Mouse (Mus musculus): ENCODE measurements at regions not wholly inside any gene's neighbourhood (a gene's known extent, or its start where the extent isn't known, plus 50 kb on each side); places are given as distances from the start of the nearest gene placed in this dataset.

- dilution Hi-C loops (cut with MboI; ENCODE audit: extremely low pct_ligation_motif_present, extremely low pct_unique_long_range_greater_than_20kb, low sequenced_read_pairs) (no loop called here), in situ Hi-C loops (cut with MboI; ENCODE audit: low pct_ligation_motif_present, low pct_unique_long_range_greater_than_20kb, low sequenced_read_pairs) (no loop called here)
- no peak overlapping the region for H3K4me2 ChIP-seq (ENCODE audit: insufficient read depth, low read depth, poor library complexity, severe bottlenecking)
- no peak for DNase-seq (ENCODE audit: extremely low read depth)
- no peaks in the 10 kb centered on the region for H3K79me2 ChIP-seq (replicated peaks; ENCODE audit: control insufficient read depth, extremely low read depth, insufficient read depth, poor library complexity, severe bottlenecking)
- H3K9me3 ChIP-seq (replicated peaks; ENCODE audit: low read length) = no peaks in the 10 kb centered on the region
- H3K9ac ChIP-seq (ENCODE audit: insufficient read depth, low read depth) = no peak overlapping the region
- H3K4me1 ChIP-seq (ENCODE audit: control insufficient read depth in 1 of 2, insufficient read depth in 2 of 2) = no peaks in the 10 kb centered on the region
- no peak for TF ChIP-seq POLR2A (IDR thresholded peaks at IDR 0.05; ENCODE audit: low read depth, low read length)
- no peak for TF ChIP-seq USF2 (conservative IDR thresholded peaks at IDR 0.05; ENCODE audit: low read depth, low read length)
- TF ChIP-seq EP300 (IDR thresholded peaks at IDR 0.05; ENCODE audit: low read length) = no peak
- TF ChIP-seq JUN (IDR thresholded peaks at IDR 0.05; ENCODE audit: insufficient read depth, low read depth, low read length) = no peak
- no peak for TF ChIP-seq CHD1 (IDR thresholded peaks at IDR 0.05; ENCODE audit: low read depth, low read length)
- no peak for TF ChIP-seq RCOR1 (conservative IDR thresholded peaks at IDR 0.05; ENCODE audit: low read depth, low read length)
- no peak for TF ChIP-seq CTCF (conservative IDR thresholded peaks at IDR 0.05 in 1 of 2, IDR thresholded peaks at IDR 0.05 in 1 of 2; ENCODE audit: low read depth in 2 of 2, low read length in 2 of 2)
- TF ChIP-seq JUND (conservative IDR thresholded peaks at IDR 0.05; ENCODE audit: low read depth, low read length) = no peak
- H3K27ac ChIP-seq (ENCODE audit: insufficient read depth, low read depth) = no peak overlapping the region
- H3K4me3 ChIP-seq (replicated peaks in 1 of 3; ENCODE audit: low read depth in 2 of 3, low read length in 2 of 3, poor library complexity in 1 of 3) = no peak overlapping the region
- no peaks in the 10 kb centered on the region for H3K36me3 ChIP-seq (replicated peaks in 1 of 2; ENCODE audit: control insufficient read depth in 1 of 2, insufficient read depth in 1 of 2, low read length in 1 of 2)
- H3K27me3 ChIP-seq (replicated peaks) = no peaks in the 10 kb centered on the region
Measured at GRCm38 (mm10) chr16:51386456-51386855, 644.6 kb upstream of the Cblb start.

- H3K9ac ChIP-seq (ENCODE audit: insufficient read depth, low read depth) = no peak overlapping the region
- H3K4me1 ChIP-seq (ENCODE audit: control insufficient read depth in 1 of 2, insufficient read depth in 2 of 2) = no peaks in the 10 kb centered on the region
- dilution Hi-C loops (cut with MboI; ENCODE audit: extremely low pct_ligation_motif_present, extremely low pct_unique_long_range_greater_than_20kb, low sequenced_read_pairs) (no loop called here), in situ Hi-C loops (cut with MboI; ENCODE audit: low pct_ligation_motif_present, low pct_unique_long_range_greater_than_20kb, low sequenced_read_pairs) (no loop called here)
- no peak for DNase-seq (ENCODE audit: extremely low read depth)
- no peak overlapping the region for H3K4me2 ChIP-seq (ENCODE audit: insufficient read depth, low read depth, poor library complexity, severe bottlenecking)
- no peaks in the 10 kb centered on the region for H3K36me3 ChIP-seq (replicated peaks in 1 of 2; ENCODE audit: control insufficient read depth in 1 of 2, insufficient read depth in 1 of 2, low read length in 1 of 2)
- no peak for TF ChIP-seq ZKSCAN1 (IDR thresholded peaks at IDR 0.05; ENCODE audit: borderline replicate concordance, low read depth, low read length)
- TF ChIP-seq MAFK (IDR thresholded peaks at IDR 0.05; ENCODE audit: insufficient replicate concordance, low read length) = no peak
- TF ChIP-seq ZNF384 (IDR thresholded peaks at IDR 0.05; ENCODE audit: low read depth, low read length) = no peak
- no peak for TF ChIP-seq TCF12 (IDR thresholded peaks at IDR 0.05; ENCODE audit: low read depth, low read length)
- TF ChIP-seq TBP (conservative IDR thresholded peaks at IDR 0.05; ENCODE audit: low read depth, low read length) = no peak
- TF ChIP-seq GABPA (IDR thresholded peaks at IDR 0.05; ENCODE audit: insufficient replicate concordance, low read depth, low read length) = no peak
- TF ChIP-seq UBTF (IDR thresholded peaks at IDR 0.05; ENCODE audit: low read depth, low read length) = no peak
- TF ChIP-seq MXI1 (IDR thresholded peaks at IDR 0.05; ENCODE audit: low read depth, low read length) = no peak
- H3K9me3 ChIP-seq (replicated peaks; ENCODE audit: low read length) = no peaks in the 10 kb centered on the region
- H3K27me3 ChIP-seq (replicated peaks) = no peaks in the 10 kb centered on the region
- H3K27ac ChIP-seq (ENCODE audit: insufficient read depth, low read depth) = no peak overlapping the region
- H3K79me2 ChIP-seq (replicated peaks; ENCODE audit: control insufficient read depth, extremely low read depth, insufficient read depth, poor library complexity, severe bottlenecking) = no peaks in the 10 kb centered on the region
- H3K4me3 ChIP-seq (replicated peaks in 1 of 3; ENCODE audit: low read depth in 2 of 3, low read length in 2 of 3, poor library complexity in 1 of 3) = no peak overlapping the region
Measured at GRCm38 (mm10) chr16:51387498-51387897, 643.5 kb upstream of the Cblb start.

- Histone ChIP-seq H3K79me2 (replicated peaks; ENCODE audit: control insufficient read depth, extremely low read depth, insufficient read depth, poor library complexity, severe bottlenecking) (no peaks in the 10 kb centered on the region), H3K9ac (ENCODE audit: insufficient read depth, low read depth) (no peak overlapping the region), H3K27me3 (replicated peaks) (no peaks in the 10 kb centered on the region), H3K4me2 (ENCODE audit: insufficient read depth, low read depth, poor library complexity, severe bottlenecking) (no peak overlapping the region), H3K4me3 (replicated peaks in 1 of 3; ENCODE audit: low read depth in 2 of 3, low read length in 2 of 3, poor library complexity in 1 of 3) (no peak overlapping the region), H3K36me3 (replicated peaks in 1 of 2; ENCODE audit: control insufficient read depth in 1 of 2, insufficient read depth in 1 of 2, low read length in 1 of 2) (no peaks in the 10 kb centered on the region), H3K4me1 (ENCODE audit: control insufficient read depth in 1 of 2, insufficient read depth in 2 of 2) (no peaks in the 10 kb centered on the region), H3K27ac (ENCODE audit: insufficient read depth, low read depth) (no peak overlapping the region), H3K9me3 (replicated peaks; ENCODE audit: low read length) (no peaks in the 10 kb centered on the region)
- in situ Hi-C loops (cut with MboI; ENCODE audit: low pct_ligation_motif_present, low pct_unique_long_range_greater_than_20kb, low sequenced_read_pairs) = no loop called here
- DNase-seq (ENCODE audit: extremely low read depth) = no peak
- dilution Hi-C loops (cut with MboI; ENCODE audit: extremely low pct_ligation_motif_present, extremely low pct_unique_long_range_greater_than_20kb, low sequenced_read_pairs) = no loop called here
- TF ChIP-seq USF2 (conservative IDR thresholded peaks at IDR 0.05; ENCODE audit: low read depth, low read length) = no peak
- no peak for TF ChIP-seq MXI1 (IDR thresholded peaks at IDR 0.05; ENCODE audit: low read depth, low read length)
- TF ChIP-seq JUN (IDR thresholded peaks at IDR 0.05; ENCODE audit: insufficient read depth, low read depth, low read length) = no peak
- no peak for TF ChIP-seq POLR2A (IDR thresholded peaks at IDR 0.05; ENCODE audit: low read depth, low read length)
- TF ChIP-seq TCF12 (IDR thresholded peaks at IDR 0.05; ENCODE audit: low read depth, low read length) = no peak
- TF ChIP-seq CHD2 (IDR thresholded peaks at IDR 0.05; ENCODE audit: low read length) = no peak
- no peak for TF ChIP-seq SMC3 (IDR thresholded peaks at IDR 0.05; ENCODE audit: low read depth, low read length)
- no peak for TF ChIP-seq RAD21 (IDR thresholded peaks at IDR 0.05; ENCODE audit: low read depth, low read length)
- no peak for TF ChIP-seq NRF1 (IDR thresholded peaks at IDR 0.05; ENCODE audit: low read depth, low read length)
- TF ChIP-seq MAFK (IDR thresholded peaks at IDR 0.05; ENCODE audit: insufficient replicate concordance, low read length) = no peak
- TF ChIP-seq USF1 (IDR thresholded peaks at IDR 0.05; ENCODE audit: low read depth, low read length) = no peak
- no peak for TF ChIP-seq PAX5 (IDR thresholded peaks at IDR 0.05; ENCODE audit: low read length)
- no peak for TF ChIP-seq KAT2A (IDR thresholded peaks at IDR 0.05; ENCODE audit: insufficient replicate concordance, low read length)
- TF ChIP-seq MAZ (IDR thresholded peaks at IDR 0.05; ENCODE audit: low read depth, low read length) = no peak
- TF ChIP-seq MEF2A (IDR thresholded peaks at IDR 0.05; ENCODE audit: borderline replicate concordance, low read depth, low read length) = no peak
- TF ChIP-seq BHLHE40 (IDR thresholded peaks at IDR 0.05; ENCODE audit: low read depth, low read length) = no peak
- TF ChIP-seq TBP (conservative IDR thresholded peaks at IDR 0.05; ENCODE audit: low read depth, low read length) = no peak
Measured at GRCm38 (mm10) chr16:51393871-51394270, 637.2 kb upstream of the Cblb start.
